In the genomic region with DNA sequence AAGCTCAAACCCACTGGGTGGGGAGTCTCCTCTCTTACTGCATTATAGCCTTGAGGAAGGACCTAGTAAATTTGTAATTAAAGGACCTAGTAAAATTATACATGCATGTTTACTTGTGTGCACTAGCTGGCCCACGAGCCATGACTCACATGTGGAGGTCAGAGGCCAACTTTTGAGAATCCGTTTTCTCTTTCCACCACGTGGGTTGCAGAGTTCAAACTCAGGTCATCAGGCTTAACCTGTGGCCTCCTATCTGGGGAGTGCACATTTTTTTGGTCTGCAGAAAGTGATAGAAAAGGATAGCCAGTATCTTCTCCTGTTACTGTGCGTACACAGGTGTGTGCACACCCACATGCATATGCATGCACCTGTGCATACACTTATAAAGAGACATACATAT, we compare ENCODE assay signal across 32 mouse cellular contexts. TPM values are rescaled to one million over a fixed set of nuclear protein-coding genes. Genes with fewer than 3 reads are reported as not detected.
DNase-seq lines count a peak whose midpoint lies in the region; ATAC-seq and TF ChIP-seq lines count a peak whose summit lies in the region.
"Had no signal": no experiment of that assay in that cellular context is flagged by ENCODE, and none has a peak within 500 bp of the region (broad histone marks: within the 10 kb centered on the region; RNA-seq: fewer than 3 reads in every experiment).

No protein-coding gene starts in this region.

- H3K79me2 ChIP-seq in liver, adult 2 months (ENCODE audit: control insufficient read depth, insufficient read depth, low read length), result no peaks in the 10 kb centered on the region
- H3K79me2 ChIP-seq in myocyte (ENCODE audit: control insufficient read depth, insufficient read depth), result no peaks in the 10 kb centered on the region

- 6% methylated on average over 4 of the region's 4 CpGs for WGBS in liver, adult 2 months
- WGBS in liver, embryonic 11.5 days, result 31% methylated on average over 4 of the region's 4 CpGs

- no peaks in the 10 kb centered on the region for H3K9me3 ChIP-seq in liver, embryonic 11.5 days (ENCODE audit: control insufficient read depth, low read length)
- H3K9me3 ChIP-seq: embryonic facial prominence, embryonic 10.5 days; heart, embryonic 12.5 days; hindbrain, embryonic 10.5 days; limb, embryonic 12.5 days; neural tube, embryonic 13.5 days; stomach, embryonic 15.5 days had no signal

- ATAC-seq in liver, embryonic 11.5 days (replicated peaks; ENCODE audit: low FRiP score), result no peak
- ATAC-seq: activated CD4-positive, CD25-positive, alpha-beta regulatory T cell, adult 4 months; forebrain, postnatal 0 days; hindbrain, postnatal 0 days had no signal

- no peak for TF ChIP-seq CTCF in liver, adult 2 months (IDR thresholded peaks at IDR 0.05; ENCODE audit: low read depth, low read length)

- peak; percentile 92 for DNase-seq in liver, adult 2 months (ENCODE audit: extremely low read depth, low read depth, low spot score)
- no peak for DNase-seq in liver, embryonic 11.5 days (ENCODE audit: low spot score)
- DNase-seq in CD4-positive, CD25-positive, alpha-beta regulatory T cell, adult 2 months (ENCODE audit: low read depth, low spot score), result peak; percentile 33
- DNase-seq in embryo, embryonic 11 days, result peak; percentile 10
- DNase-seq in gastrocnemius, postnatal 4 days (ENCODE audit: low spot score in 2 of 2), result no peak
- DNase-seq in kidney, postnatal 14 days, result no peak
- no peak for DNase-seq in ovary, adult 18-20 months (ENCODE audit: low spot score)
- DNase-seq: adrenal gland, postnatal 10 days; cerebellum, adult 2 months; cerebellum, postnatal 25 days; forebrain, postnatal 0 days; gastrocnemius, postnatal 14 days; heart, adult 18-20 months; heart, postnatal 10 days; kidney, adult 11 months; kidney, postnatal 10 days; layer of hippocampus, postnatal 36 days; lung, adult 2 months; midbrain, embryonic 14.5 days; right cerebral cortex, adult 18-20 months; right cerebral cortex, postnatal 4 days; thymus, adult 18-20 months had no signal

- no peak overlapping the region for H3K9ac ChIP-seq in liver, adult 2 months (ENCODE audit: low read depth, low read length)
- no peak overlapping the region for H3K9ac ChIP-seq in liver, embryonic 11.5 days (ENCODE audit: low read depth, low read length)
- H3K9ac ChIP-seq: forebrain, postnatal 0 days; heart, embryonic 12.5 days; limb, embryonic 12.5 days; neural tube, embryonic 13.5 days; stomach, embryonic 15.5 days had no signal

- H3K4me3 ChIP-seq in liver, adult 2 months (ENCODE audit: insufficient read depth, low read depth, low read length), result no peak overlapping the region
- no peak overlapping the region for H3K4me3 ChIP-seq in liver, embryonic 11.5 days (ENCODE audit: low read depth, low read length)
- H3K4me3 ChIP-seq in myocyte, result no peak overlapping the region
- H3K4me3 ChIP-seq: embryonic facial prominence, embryonic 10.5 days; heart, embryonic 12.5 days; hindbrain, embryonic 10.5 days; limb, embryonic 12.5 days; megakaryocyte, embryonic 14.5 days; neural tube, embryonic 13.5 days; stomach, embryonic 15.5 days had no signal

- no peak overlapping the region for H3K27ac ChIP-seq in liver, adult 2 months (replicated peaks; ENCODE audit: insufficient read depth, low read depth, low read length)
- H3K27ac ChIP-seq in liver, embryonic 11.5 days (ENCODE audit: low read depth, low read length), result no peak overlapping the region
- H3K27ac ChIP-seq: embryonic facial prominence, embryonic 10.5 days; hindbrain, embryonic 10.5 days; hindbrain, postnatal 0 days; limb, embryonic 12.5 days; neural tube, embryonic 13.5 days; stomach, embryonic 15.5 days had no signal

- H3ac ChIP-seq in myocyte (ENCODE audit: control insufficient read depth, insufficient read length), result no peak overlapping the region

- TF ChIP-seq POLR2A in liver, adult 2 months (IDR thresholded peaks at IDR 0.05; ENCODE audit: extremely low read depth, insufficient read depth, low read length), result no peak
- TF ChIP-seq POLR2A in myocyte (IDR thresholded peaks at IDR 0.05; ENCODE audit: insufficient read length, low read depth), result no peak

- H3K27me3 ChIP-seq in liver, adult 2 months (ENCODE audit: control insufficient read depth, insufficient read depth, low read length), result no peaks in the 10 kb centered on the region
- H3K27me3 ChIP-seq in liver, embryonic 11.5 days (replicated peaks; ENCODE audit: control insufficient read depth, insufficient read depth, low read length), result no peaks in the 10 kb centered on the region
- no peaks in the 10 kb centered on the region for H3K27me3 ChIP-seq in myocyte (ENCODE audit: control insufficient read depth, insufficient read depth, insufficient read length)
- H3K27me3 ChIP-seq: limb, embryonic 12.5 days; megakaryocyte, embryonic 14.5 days; neural tube, embryonic 13.5 days; stomach, embryonic 15.5 days had no signal

- no peak overlapping the region for H3K4me2 ChIP-seq in liver, embryonic 11.5 days
- no peak overlapping the region for H3K4me2 ChIP-seq in myocyte (ENCODE audit: low read depth)
- H3K4me2 ChIP-seq: heart, embryonic 12.5 days; limb, embryonic 12.5 days; neural tube, embryonic 13.5 days; stomach, embryonic 15.5 days had no signal

- peaks cover 20% of the 10 kb centered on the region for H3K4me1 ChIP-seq in liver, adult 2 months (ENCODE audit: control insufficient read depth, insufficient read depth, low read length)
- peaks cover 10% of the 10 kb centered on the region for H3K4me1 ChIP-seq in liver, embryonic 11.5 days (replicated peaks; ENCODE audit: control insufficient read depth, insufficient read depth, low read length)
- H3K4me1 ChIP-seq: hindbrain, embryonic 10.5 days; limb, embryonic 12.5 days; neural tube, embryonic 13.5 days; stomach, embryonic 15.5 days had no signal

- no peaks in the 10 kb centered on the region for H3K36me3 ChIP-seq in liver, adult 2 months (ENCODE audit: control insufficient read depth, insufficient read depth, low read length)
- no peaks in the 10 kb centered on the region for H3K36me3 ChIP-seq in liver, embryonic 11.5 days (ENCODE audit: control insufficient read depth, insufficient read depth, low read length)
- H3K36me3 ChIP-seq in myocyte (ENCODE audit: control insufficient read depth, insufficient read depth), result no peaks in the 10 kb centered on the region
- H3K36me3 ChIP-seq: embryonic facial prominence, embryonic 10.5 days; heart, embryonic 12.5 days; hindbrain, embryonic 10.5 days; limb, embryonic 12.5 days; neural tube, embryonic 13.5 days; stomach, embryonic 15.5 days had no signal

TF ChIP-seq in myocyte, 11 proteins besides CTCF, POLR2A, EP300 and RAD21:
- TF ChIP-seq REST (IDR thresholded peaks at IDR 0.05; ENCODE audit: insufficient read depth, insufficient read length) (no peak), USF1 (IDR thresholded peaks at IDR 0.05; ENCODE audit: low read depth) (peak; percentile 30)
TF ChIP-seq in myocyte: peak in this region for 1.

RNA-seq across cellular contexts. Expression of gene Copg1, which starts 8.6 kb away (rescaled TPM):
- total RNA-seq in liver, adult 2 months (2014; rRNA removed), result 41.1 and 57.2 TPM in 2 replicates
- 19.5 and 21.5 TPM in 2 replicates for polyA plus RNA-seq in liver, adult 2 months (2012; rRNA removed)
- polyA plus RNA-seq in liver, embryonic 11.5 days (2014; fragmentation: Nextera tagmentation; extraction: Ambion mirVana), result 116 and 130 TPM in 2 replicates
- 94.2 TPM for polyA plus RNA-seq in myocyte (2012; fragmentation: generic; extraction: Trizol)
- 10 to 100 TPM; 93.9 to 95.2 TPM for total RNA-seq in gastrocnemius, postnatal 4 days (2021)

RNA-seq across cellular contexts. Expression of gene Cnbp, which starts 28.1 kb away (rescaled TPM):
- total RNA-seq in liver, adult 2 months (2014; rRNA removed), result 271 and 286 TPM in 2 replicates
- polyA plus RNA-seq in liver, adult 2 months (2012; rRNA removed), result 165 and 177 TPM in 2 replicates
- 1,371 and 1,468 TPM in 2 replicates for polyA plus RNA-seq in liver, embryonic 11.5 days (2014; fragmentation: Nextera tagmentation; extraction: Ambion mirVana)
- 196 TPM for polyA plus RNA-seq in myocyte (2012; fragmentation: generic; extraction: Trizol)
- total RNA-seq in gastrocnemius, postnatal 4 days (2021), result 100 to 1,000 TPM; 469 to 478 TPM

RNA-seq across cellular contexts. Expression of gene Hmces, which starts 34.7 kb away (rescaled TPM):
- 6.5 and 7.9 TPM in 2 replicates for total RNA-seq in liver, adult 2 months (2014; rRNA removed)
- polyA plus RNA-seq in liver, adult 2 months (2012; rRNA removed), result 6.3 and 9.6 TPM in 2 replicates
- 41.7 and 42.7 TPM in 2 replicates for polyA plus RNA-seq in liver, embryonic 11.5 days (2014; fragmentation: Nextera tagmentation; extraction: Ambion mirVana)
- 28.1 TPM for polyA plus RNA-seq in myocyte (2012; fragmentation: generic; extraction: Trizol)
- 10 to 100 TPM; 18.3 to 18.6 TPM for total RNA-seq in gastrocnemius, postnatal 4 days (2021)

RNA-seq across cellular contexts. Expression of gene Isy1, which starts 40.4 kb away (rescaled TPM):
- 18.6 and 22.8 TPM in 2 replicates for total RNA-seq in liver, adult 2 months (2014; rRNA removed)
- 5.6 and 6.8 TPM in 2 replicates for polyA plus RNA-seq in liver, adult 2 months (2012; rRNA removed)
- 84.8 and 89.0 TPM in 2 replicates for polyA plus RNA-seq in liver, embryonic 11.5 days (2014; fragmentation: Nextera tagmentation; extraction: Ambion mirVana)
- 21.1 TPM for polyA plus RNA-seq in myocyte (2012; fragmentation: generic; extraction: Trizol)
- total RNA-seq in gastrocnemius, postnatal 4 days (2021), result 10 to 100 TPM; 25.1 to 28.0 TPM

RNA-seq across cellular contexts. Expression of gene Gm45140, which starts 43.4 kb away (rescaled TPM):
- 1.0 and 1.1 TPM in 2 replicates for total RNA-seq in liver, adult 2 months (2014; rRNA removed)
- 0.51 and 0.98 TPM in 2 replicates for polyA plus RNA-seq in liver, adult 2 months (2012; rRNA removed)
- polyA plus RNA-seq in liver, embryonic 11.5 days (2014; fragmentation: Nextera tagmentation; extraction: Ambion mirVana), result 5.6 and 7.8 TPM in 2 replicates
- 2.6 TPM for polyA plus RNA-seq in myocyte (2012; fragmentation: generic; extraction: Trizol)
- 1 to 10 TPM; 4.1 to 4.2 TPM for total RNA-seq in gastrocnemius, postnatal 4 days (2021)
- total RNA-seq: hindbrain, postnatal 0 days had no signal

Comparison
In these comparisons a context has a peak if more than half of its experiments do, and no peak if none do; other contexts are left out.
1. DNase-seq: peak in liver, adult 2 months (single experiment), CD4-positive, CD25-positive, alpha-beta regulatory T cell, adult 2 months (single experiment) and embryo, embryonic 11 days (single experiment); none in liver, embryonic 11.5 days (single experiment), gastrocnemius, postnatal 4 days (0 of 2), kidney, postnatal 14 days (single experiment) and ovary, adult 18-20 months (single experiment).